Mouse (Mus musculus) forebrain, embryonic 16.5 days (tissue): ENCODE results near the gene Rsph1. TPM values are rescaled to one million over a fixed set of nuclear protein-coding genes. Genes with fewer than 3 reads are reported as not detected.

Experiments used
- ATAC-seq: fragments of 200-750 bp; cut with Nextera tagmentation; 2 replicates; pipeline ENCODE4 v1.8.0; 2017; ENCODE audit warnings: mild to moderate bottlenecking, moderate library complexity
- H3K27ac ChIP-seq: fragments of 300-500 bp; sonication (generic); 2 replicates; pipeline ENCODE4 v1.5.1; 2014; ENCODE audit warnings: low read length, control low read depth
- H3K27me3 ChIP-seq: fragments of 300-500 bp; sonication (generic); replicated peaks from 2 replicates; pipeline ENCODE4 v1.6.1; 2014; ENCODE audit warnings: low read length; ENCODE audit not compliant: control insufficient read depth, insufficient read depth
- H3K36me3 ChIP-seq: fragments of 300-500 bp; sonication (generic); 2 replicates; pipeline ENCODE4 v1.6.1; 2014; ENCODE audit not compliant: control insufficient read depth, insufficient read depth
- H3K4me1 ChIP-seq: fragments of 300-500 bp; sonication (generic); replicated peaks from 2 replicates; pipeline ENCODE4 v1.6.1; 2014; ENCODE audit warnings: low read length; ENCODE audit not compliant: control insufficient read depth, insufficient read depth
- H3K4me2 ChIP-seq: fragments of 300-500 bp; sonication (generic); 2 replicates; pipeline ENCODE4 v1.6.1; 2014; ENCODE audit warnings: mild to moderate bottlenecking, low read length, control low read depth
- H3K4me3 ChIP-seq: fragments of 300-500 bp; sonication (generic); replicated peaks from 2 replicates; pipeline ENCODE4 v1.5.1; 2014; ENCODE audit warnings: mild to moderate bottlenecking, low read length, control low read depth
- H3K9ac ChIP-seq: fragments of 300-500 bp; sonication (generic); replicated peaks from 2 replicates; pipeline ENCODE4 v1.6.1; 2014; ENCODE audit warnings: low read depth, low read length, control low read depth
- H3K9me3 ChIP-seq: fragments of 300-500 bp; sonication (generic); 2 replicates; pipeline ENCODE4 v1.6.1; 2016; ENCODE audit warnings: low read length; ENCODE audit not compliant: control insufficient read depth
- WGBS: fragments of 180-500 bp; shearing (Covaris S2); extraction: QIAGEN DNeasy Blood & Tissue Kit; methylation state at CpG from one replicate; pipeline ENCODE4 v1.1.7; 2014; 5-methylcytosine and 5-hydroxymethylcytosine counted together
- polyA plus RNA-seq: library from polyadenylated mRNA; unstranded; fragments of >200 nt; fragmentation: Nextera tagmentation; extraction: Ambion mirVana; gene quantifications from 2 replicates; pipeline ENCODE4 v1.2.1, GENCODE M21; 2015

Rsph1 gene
- polyA plus RNA-seq, 1 experiment from 2014 or later, result 4.5 TPM

GRCm38 (mm10) chr17:31295215-31295891 is 18.2 kb upstream of the Rsph1 start:
- H3K36me3 ChIP-seq, result no peaks in the 10 kb centered on the region
- H3K4me1 ChIP-seq, result peaks cover 23% of the 10 kb centered on the region
- H3K9me3 ChIP-seq, result no peaks in the 10 kb centered on the region
- ATAC-seq, result peak; percentile 54
- H3K9ac ChIP-seq, result peak overlapping the region; percentile 81
- 26% methylated on average over 25 of the region's 25 CpGs for WGBS
- no peaks in the 10 kb centered on the region for H3K27me3 ChIP-seq
- H3K27ac ChIP-seq, result no peak overlapping the region; the same call in 1 of the 2 replicates
- peak overlapping the region; percentile 69 for H3K4me3 ChIP-seq
- peak overlapping the region; percentile 96 for H3K4me2 ChIP-seq

GRCm38 (mm10) chr17:31294363-31295214 is 17.4 kb upstream of the Rsph1 start:
- Histone ChIP-seq H3K36me3 (no peaks in the 10 kb centered on the region), H3K4me3 (no peak overlapping the region), H3K27ac (no peak overlapping the region), H3K4me2 (peak overlapping the region; percentile 96; the same call in 1 of the 2 replicates), H3K9ac (no peak overlapping the region), H3K27me3 (no peaks in the 10 kb centered on the region), H3K9me3 (no peaks in the 10 kb centered on the region), H3K4me1 (peaks cover 23% of the 10 kb centered on the region)
- ATAC-seq, result no peak
- WGBS, result 86% methylated on average over 15 of the region's 15 CpGs

- no peak overlapping the region for H3K4me3 ChIP-seq
- WGBS, result 79% methylated on average over 6 of the region's 6 CpGs
- no peaks in the 10 kb centered on the region for H3K27me3 ChIP-seq
- no peaks in the 10 kb centered on the region for H3K36me3 ChIP-seq
- H3K4me2 ChIP-seq, result no peak overlapping the region
- ATAC-seq, result no peak
- no peak overlapping the region for H3K27ac ChIP-seq
- no peak overlapping the region for H3K9ac ChIP-seq
- H3K4me1 ChIP-seq, result peaks cover 8% of the 10 kb centered on the region
- no peaks in the 10 kb centered on the region for H3K9me3 ChIP-seq
Observed at GRCm38 (mm10) chr17:31290859-31291258, 13.7 kb upstream of the Rsph1 start.

- ATAC-seq, result no peak
- H3K9me3 ChIP-seq, result no peaks in the 10 kb centered on the region
- H3K4me2 ChIP-seq, result no peak overlapping the region
- H3K36me3 ChIP-seq, result no peaks in the 10 kb centered on the region
- no peak overlapping the region for H3K9ac ChIP-seq
- H3K27ac ChIP-seq, result no peak overlapping the region
- H3K4me1 ChIP-seq, result peaks cover 3% of the 10 kb centered on the region
- H3K4me3 ChIP-seq, result no peak overlapping the region
- no peaks in the 10 kb centered on the region for H3K27me3 ChIP-seq
Observed at GRCm38 (mm10) chr17:31290311-31290710, 13.1 kb upstream of the Rsph1 start.

- H3K4me3 ChIP-seq, result no peak overlapping the region
- no peaks in the 10 kb centered on the region for H3K36me3 ChIP-seq
- no peaks in the 10 kb centered on the region for H3K27me3 ChIP-seq
- ATAC-seq, result no peak
- WGBS, result 66% methylated on average over 7 of the region's 7 CpGs
- no peak overlapping the region for H3K27ac ChIP-seq
- no peak overlapping the region for H3K4me2 ChIP-seq
- H3K4me1 ChIP-seq, result no peaks in the 10 kb centered on the region
- H3K9me3 ChIP-seq, result no peaks in the 10 kb centered on the region
- H3K9ac ChIP-seq, result no peak overlapping the region
Observed at GRCm38 (mm10) chr17:31288999-31289726, 12.0 kb upstream of the Rsph1 start.

GRCm38 (mm10) chr17:31287216-31287615 is 10.0 kb upstream of the Rsph1 start:
- no peak overlapping the region for H3K4me3 ChIP-seq
- peaks cover 6% of the 10 kb centered on the region; the same call in 1 of the 2 replicates for H3K4me1 ChIP-seq
- H3K27ac ChIP-seq, result no peak overlapping the region
- no peaks in the 10 kb centered on the region for H3K27me3 ChIP-seq
- no peaks in the 10 kb centered on the region for H3K36me3 ChIP-seq
- no peak overlapping the region for H3K9ac ChIP-seq
- WGBS, result 85% methylated on average over 3 of the region's 3 CpGs
- no peak for ATAC-seq
- no peak overlapping the region for H3K4me2 ChIP-seq
- no peaks in the 10 kb centered on the region for H3K9me3 ChIP-seq

- Histone ChIP-seq H3K4me1 (peaks cover 6% of the 10 kb centered on the region; the same call in 1 of the 2 replicates), H3K27me3 (no peaks in the 10 kb centered on the region), H3K4me3 (no peak within 1 kb of the TSS), H3K27ac (no peak within 1 kb of the TSS), H3K9ac (no peak within 1 kb of the TSS), H3K9me3 (no peaks in the 10 kb centered on the region), H3K4me2 (no peak within 1 kb of the TSS), H3K36me3 (no peaks in the 10 kb centered on the region)
- WGBS, result 81% methylated on average over 1 of the region's 1 CpGs
- ATAC-seq, result no peak
Observed at GRCm38 (mm10) chr17:31286492-31286891, 9.3 kb upstream of the Rsph1 start, which contains the start of gene Slc37a1. TSS of gene Slc37a1 (plus strand) at chr17:31286792.

GRCm38 (mm10) chr17:31285867-31286266 is 8.7 kb upstream of the Rsph1 start:
- WGBS, result 57% methylated on average over 2 of the region's 2 CpGs
- Histone ChIP-seq H3K9me3 (no peaks in the 10 kb centered on the region), H3K4me3 (no peak overlapping the region), H3K4me2 (no peak overlapping the region), H3K36me3 (no peaks in the 10 kb centered on the region), H3K27ac (no peak overlapping the region), H3K4me1 (peaks cover 6% of the 10 kb centered on the region; the same call in 1 of the 2 replicates), H3K27me3 (no peaks in the 10 kb centered on the region), H3K9ac (no peak overlapping the region)
- ATAC-seq, result no peak

GRCm38 (mm10) chr17:31282687-31283053 is 5.5 kb upstream of the Rsph1 start:
- Histone ChIP-seq H3K4me2 (no peak overlapping the region), H3K9ac (no peak overlapping the region), H3K4me3 (no peak overlapping the region), H3K4me1 (peaks cover 6% of the 10 kb centered on the region; the same call in 1 of the 2 replicates), H3K9me3 (no peaks in the 10 kb centered on the region), H3K36me3 (no peaks in the 10 kb centered on the region), H3K27me3 (no peaks in the 10 kb centered on the region), H3K27ac (no peak overlapping the region)
- ATAC-seq, result no peak
- WGBS, result 10% methylated on average over 7 of the region's 7 CpGs
